Mouse (Mus musculus): Measurements from ENCODE around the gene Stk38l.

DNA sequence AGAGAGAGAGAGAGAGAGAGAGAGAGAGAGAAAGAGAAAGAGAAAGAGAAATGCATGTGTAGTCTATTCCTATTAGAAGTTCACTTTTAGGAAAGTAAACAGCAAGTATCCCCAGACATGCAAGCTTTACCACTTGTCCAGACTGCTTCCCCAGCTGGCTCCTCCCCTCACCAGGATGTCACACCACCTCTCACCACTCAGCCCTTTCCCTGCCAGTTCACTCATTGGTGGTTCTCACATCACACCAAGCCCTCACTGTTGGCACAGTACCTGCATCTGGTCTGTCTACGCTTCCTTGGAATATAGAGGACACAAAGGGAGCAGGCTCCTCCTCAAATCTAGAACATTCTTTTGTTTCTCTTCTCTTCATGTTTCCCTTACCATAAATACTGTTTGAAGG lies 26.9 kb downstream of the Stk38l start:
- TF ChIP-seq EP300 (IDR thresholded peaks at IDR 0.05; ENCODE audit: low read depth): no peak
- TF ChIP-seq CTCF (IDR thresholded peaks at IDR 0.05; ENCODE audit: low read depth): no peak

All from liver, postnatal 0 days (tissue).